Mouse (Mus musculus) testis, postnatal 14 days (tissue): ENCODE measurements around the gene Ccdc82.

ENCODE experiments used
- DNase-seq: peaks from one replicate; pipeline ENCODE4 v3.0.0; 2021; ENCODE audit warnings: low spot score

The Ccdc82 gene

GRCm38 (mm10) chr9:13246815-13247638, at the start of gene Ccdc82:
Gene Ccdc82, plus strand, starts transcription at chr9:13246955.
- peak; percentile 88 for DNase-seq

DNA sequence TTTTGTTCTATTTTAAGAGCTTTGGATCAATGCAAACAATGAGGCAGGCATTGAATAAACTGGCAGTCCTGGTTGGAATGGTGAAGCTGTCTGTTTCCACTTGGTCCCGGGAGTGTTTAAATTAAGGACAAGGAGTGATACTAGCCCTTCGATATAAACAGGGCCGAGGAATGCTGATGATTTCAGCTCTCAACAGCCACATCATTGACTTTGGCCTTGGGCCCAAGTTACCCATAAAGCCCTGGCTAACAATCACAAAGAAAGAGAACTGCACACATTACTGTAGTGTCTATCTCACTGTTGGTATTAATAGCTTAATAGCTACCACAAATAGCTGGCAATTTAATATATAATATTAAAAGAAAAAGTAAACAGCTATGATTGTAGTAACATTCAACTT, 46.7 kb upstream of the Ccdc82 start:
- DNase-seq: no peak

- DNase-seq: no peak
Observed at GRCm38 (mm10) chr9:13203109-13203508, 43.6 kb upstream of the Ccdc82 start.

DNA sequence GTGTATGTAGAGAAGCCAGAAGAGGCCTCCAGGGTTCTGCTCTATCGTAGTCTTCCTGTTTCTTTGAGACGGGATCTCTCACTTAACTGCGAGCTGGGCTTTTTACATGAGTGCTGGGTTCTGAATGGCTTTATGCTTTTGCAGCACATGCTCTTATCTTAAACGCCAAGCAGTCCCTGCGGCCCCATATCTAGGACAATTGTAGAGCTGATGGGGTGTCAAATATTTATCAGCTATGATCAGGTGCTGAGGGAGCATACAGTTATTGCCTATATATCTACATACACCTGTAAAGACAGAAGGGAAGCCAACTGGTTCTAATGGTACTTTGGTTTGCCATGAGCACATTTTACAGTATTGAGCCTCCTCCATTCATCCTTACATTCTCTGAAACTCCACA, 43.1 kb upstream of the Ccdc82 start:
- DNase-seq: no peak

DNA sequence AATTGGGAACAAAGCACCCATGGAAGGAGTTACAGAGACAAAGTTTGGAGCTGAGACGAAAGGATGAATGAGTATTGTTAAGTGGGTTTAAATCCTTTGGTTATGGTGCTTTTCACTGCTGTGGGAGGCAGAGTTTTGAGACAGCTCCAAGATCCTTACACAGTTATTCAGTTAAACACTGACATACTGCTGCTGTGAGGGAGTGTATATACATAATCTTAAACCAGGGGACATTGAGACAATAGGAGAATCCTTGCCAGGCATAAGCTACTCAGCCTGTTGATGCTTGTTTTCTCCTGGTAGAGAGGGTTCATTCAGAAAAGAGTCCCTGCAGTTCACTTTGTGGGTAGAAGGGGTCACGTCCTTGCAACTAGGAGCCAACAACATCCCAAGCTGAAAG, 40.4 kb upstream of the Ccdc82 start:
- no peak for DNase-seq

GRCm38 (mm10) chr9:13225872-13226271, 20.9 kb upstream of the Ccdc82 start:
- DNase-seq: no peak

DNA sequence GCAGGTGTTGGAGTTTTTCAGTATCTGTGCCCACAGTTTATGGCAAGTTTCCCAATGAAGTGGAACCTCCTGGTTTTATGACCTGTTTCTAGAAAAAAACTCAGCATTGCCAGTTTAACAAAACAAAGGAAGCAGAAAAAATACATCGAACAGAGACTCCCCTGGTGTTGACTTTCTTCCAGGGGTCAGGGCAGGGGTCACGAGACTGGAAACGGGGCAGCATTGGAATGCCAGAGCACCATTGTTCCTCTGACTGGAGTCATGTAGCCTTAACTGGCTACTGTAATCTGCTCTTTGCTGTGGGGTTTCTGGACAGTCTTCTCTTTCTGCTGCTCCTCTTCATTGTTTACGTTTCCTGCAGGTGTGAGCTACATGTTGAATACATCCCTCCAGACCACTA, 16.2 kb upstream of the Ccdc82 start:
- no peak for DNase-seq

DNA sequence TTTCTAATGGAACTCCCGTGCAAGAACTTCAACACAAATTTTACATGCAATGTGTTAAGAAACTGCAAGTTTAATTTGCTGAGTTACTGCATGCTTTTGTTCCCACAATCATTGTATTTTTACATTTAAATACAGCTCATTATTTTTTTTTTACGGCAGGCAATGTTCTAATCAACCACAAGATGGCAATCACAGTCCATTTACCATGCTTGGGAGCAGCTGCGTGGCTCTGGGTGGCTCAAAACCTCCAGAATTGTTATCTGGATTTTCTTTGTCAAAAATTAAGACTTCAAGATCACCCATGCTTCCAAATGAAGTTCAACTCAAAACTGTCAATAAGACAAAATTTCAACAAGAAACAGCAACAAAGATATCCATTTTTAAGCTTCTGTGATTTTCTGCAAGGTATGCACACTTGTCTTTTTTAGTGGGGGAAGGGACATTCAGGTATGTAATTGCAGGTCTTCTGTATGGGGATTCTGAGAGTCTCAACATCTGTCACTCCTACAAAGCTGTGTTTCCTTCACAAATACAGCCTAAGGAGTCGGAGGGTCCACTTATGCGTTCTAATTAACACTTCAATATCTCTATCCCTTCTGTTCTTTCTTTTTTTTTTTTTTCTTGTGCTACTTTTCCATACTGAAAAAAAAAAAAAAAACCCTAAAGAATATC, 15.1 kb upstream of the Ccdc82 start:
- no peak for DNase-seq

- no peak for DNase-seq
Observed at GRCm38 (mm10) chr9:13242321-13242720, 4.4 kb upstream of the Ccdc82 start.

DNA sequence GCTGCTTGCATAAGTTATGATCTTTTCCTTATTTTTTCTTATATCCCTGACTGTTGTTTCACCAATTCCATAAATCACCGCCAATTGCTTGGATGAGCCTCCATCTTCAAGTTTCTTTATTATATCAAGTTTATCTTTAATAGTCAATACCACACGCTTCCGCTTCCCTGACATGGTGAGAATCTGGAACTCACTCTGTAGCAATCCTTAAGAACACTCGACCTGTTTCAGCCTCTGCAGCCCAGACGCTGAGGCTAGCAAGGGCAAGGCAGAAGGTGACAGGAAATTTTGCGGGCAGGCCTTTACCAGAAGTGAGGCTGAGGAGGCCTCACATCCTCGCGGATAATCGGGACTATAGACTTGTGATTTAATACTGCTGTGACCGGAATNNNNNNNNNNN, 1.3 kb upstream of the Ccdc82 start, which contains the start of gene Jrkl:
Gene Jrkl (minus strand): TSS at position 349 of the 400 bp plus-strand sequence.
- peak; percentile 31 for DNase-seq

GRCm38 (mm10) chr9:13248104-13248503, 1.3 kb downstream of the Ccdc82 start:
- DNase-seq: no peak

DNA sequence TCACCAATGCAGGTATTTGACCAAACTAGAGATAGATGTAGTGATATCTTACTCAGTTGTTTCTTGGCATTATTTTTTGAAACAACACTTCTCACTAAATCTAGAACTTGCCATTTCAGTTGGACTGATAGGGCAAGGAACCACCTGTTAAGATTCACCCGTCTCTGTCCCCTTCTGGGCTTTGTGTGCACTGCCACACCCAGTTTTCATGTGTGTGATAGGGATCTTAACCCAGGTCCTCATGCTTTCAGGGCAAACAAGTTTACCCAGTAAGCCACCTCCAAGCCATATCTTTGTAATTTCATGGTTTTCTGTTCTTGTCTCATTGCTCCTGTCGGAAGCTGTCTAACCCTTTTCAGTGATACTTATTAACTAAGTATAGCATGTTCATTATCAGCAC, 4.5 kb downstream of the Ccdc82 start:
- no peak for DNase-seq

- no peak for DNase-seq
Observed at GRCm38 (mm10) chr9:13256726-13257125, 10.0 kb downstream of the Ccdc82 start.

DNA sequence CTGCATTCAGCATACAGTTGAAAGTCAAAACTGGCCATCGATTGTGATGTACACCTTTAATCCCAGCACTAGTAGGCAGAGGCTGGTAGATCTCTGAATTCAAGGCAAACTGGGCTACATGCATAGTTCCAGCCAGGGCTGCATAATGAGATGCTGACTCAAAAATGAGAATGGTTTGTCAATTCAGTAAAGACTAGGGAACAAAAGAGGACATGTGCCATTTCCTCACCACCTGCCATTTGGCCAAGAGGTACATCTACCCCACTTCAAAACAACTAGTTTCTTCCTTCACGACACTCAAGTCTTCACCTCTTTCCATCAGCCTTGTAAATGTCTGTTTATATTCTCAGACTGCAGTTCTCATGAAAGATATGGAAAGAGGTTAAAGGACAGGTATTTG, 11.4 kb downstream of the Ccdc82 start:
- DNase-seq: no peak

DNA sequence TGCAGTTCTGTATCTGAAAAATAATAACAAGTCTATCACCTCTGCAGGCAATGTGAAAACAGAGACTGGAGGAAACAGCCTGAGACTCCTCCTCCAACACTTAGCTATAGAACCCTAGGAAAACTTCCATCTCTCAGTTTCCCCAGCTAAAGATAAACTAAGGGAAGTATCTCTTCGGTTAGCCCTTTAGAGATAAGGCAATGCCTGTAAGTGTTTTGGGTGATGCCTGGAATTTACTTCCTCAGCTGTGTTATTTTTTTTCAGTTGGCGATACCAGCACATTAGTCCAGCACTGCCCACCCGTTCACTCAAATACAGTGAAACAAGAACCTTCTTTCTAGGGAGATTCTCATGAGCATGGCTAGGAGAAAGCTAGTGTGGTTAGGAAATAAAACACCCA, 14.2 kb downstream of the Ccdc82 start:
- no peak for DNase-seq

- no peak for DNase-seq
Observed at GRCm38 (mm10) chr9:13273219-13273618, 26.5 kb downstream of the Ccdc82 start.

DNA sequence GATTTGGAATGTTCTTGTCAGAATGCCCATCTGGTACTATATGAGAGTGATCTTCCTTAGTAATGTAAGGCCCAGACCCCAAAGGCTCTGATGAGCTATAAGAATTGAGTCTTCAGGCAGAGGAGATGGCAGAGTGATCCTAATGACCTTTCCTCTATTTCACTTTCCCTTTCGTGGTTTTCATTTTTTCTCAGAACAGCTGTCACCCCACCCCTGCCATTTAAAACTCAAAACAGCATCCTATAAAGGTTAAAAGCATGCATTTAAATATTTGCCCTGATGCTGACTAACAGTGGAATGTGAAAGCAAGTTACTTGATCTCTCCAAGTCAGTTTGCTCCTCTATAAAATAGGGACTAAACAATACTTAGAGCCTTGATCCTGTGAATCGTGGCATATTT, 40.7 kb downstream of the Ccdc82 start:
- DNase-seq: no peak

- DNase-seq: peak; percentile 80
Observed at GRCm38 (mm10) chr9:13296274-13297121, 49.7 kb downstream of the Ccdc82 start.

- no peak for DNase-seq
Observed at GRCm38 (mm10) chr9:13297122-13297667, 50.4 kb downstream of the Ccdc82 start.

DNA sequence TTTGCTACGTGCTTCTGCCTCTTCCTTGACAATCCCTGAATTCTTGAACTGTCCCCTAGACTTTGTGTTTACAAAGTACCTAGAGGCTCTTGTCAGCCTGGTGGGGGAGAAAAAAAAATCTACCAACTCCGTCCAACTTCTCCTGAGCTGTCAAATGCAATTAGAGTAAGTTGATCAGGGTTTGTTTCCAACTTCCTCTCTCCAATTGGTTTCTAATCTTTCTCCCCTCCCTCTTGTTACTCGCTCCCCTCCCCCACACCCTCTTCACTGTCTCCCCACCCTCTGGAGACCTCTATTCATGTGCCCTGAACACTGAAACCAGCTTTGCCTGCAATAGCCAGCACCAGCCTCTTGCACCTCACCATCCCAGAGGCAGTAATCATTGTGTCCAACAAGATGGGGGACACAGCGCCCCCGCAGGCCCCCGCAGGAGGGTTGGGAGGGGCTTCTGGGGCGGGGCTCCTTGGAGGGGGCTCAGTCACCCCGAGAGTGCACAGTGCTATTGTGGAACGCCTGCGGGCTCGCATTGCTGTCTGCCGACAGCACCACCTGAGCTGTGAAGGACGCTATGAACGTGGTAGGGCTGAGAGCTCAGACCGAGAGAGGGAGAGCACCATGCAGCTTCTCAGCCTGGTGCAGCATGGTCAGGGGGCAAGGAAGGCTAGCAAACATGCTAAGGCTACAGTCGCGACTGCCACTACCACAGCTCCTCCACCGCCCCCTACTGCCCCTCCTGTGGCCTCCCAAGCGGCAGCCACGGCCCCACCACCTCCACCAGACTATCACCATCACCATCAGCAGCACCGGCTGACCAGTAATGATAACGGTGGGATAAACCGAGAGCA, 51.1 kb downstream of the Ccdc82 start, which contains the start of gene Maml2:
Gene Maml2 (plus strand): TSS at position 290 of the 845 bp plus-strand sequence.
- peak; percentile 22 for DNase-seq

GRCm38 (mm10) chr9:13298513-13298878, 51.7 kb downstream of the Ccdc82 start:
- DNase-seq: no peak
